Mouse (Mus musculus) liver, embryonic 13.5 days (tissue): ENCODE measurements around the gene Fmnl1. TPM values are rescaled to one million over a fixed set of nuclear protein-coding genes. Genes with fewer than 3 reads are reported as not detected.
"Not testable (repeated sequence)": the region's sequence is repeated elsewhere in the genome, so short reads cannot be mapped to it uniquely, and the experiment has no call there.

Experiments
- ATAC-seq: fragments of 200-750 bp; cut with Nextera tagmentation; 2 replicates; pipeline ENCODE4 v1.8.0; 2017; ENCODE audit warnings: low read depth, mild to moderate bottlenecking, moderate number of reproducible peaks, moderate library complexity
- DNase-seq: peaks from one replicate; pipeline ENCODE4 v3.0.0; 2022
- H3K27ac ChIP-seq: fragments of 300-500 bp; sonication (generic); 2 replicates; pipeline ENCODE4 v1.5.1; 2015; ENCODE audit warnings: moderate library complexity, mild to moderate bottlenecking, inconsistent platforms
- H3K27me3 ChIP-seq: fragments of 300-500 bp; sonication (generic); 2 replicates; pipeline ENCODE4 v1.6.1; 2015; ENCODE audit warnings: mild to moderate bottlenecking, inconsistent platforms
- H3K36me3 ChIP-seq: fragments of 300-500 bp; sonication (generic); 2 replicates; pipeline ENCODE4 v1.6.1; 2015; ENCODE audit warnings: mild to moderate bottlenecking, inconsistent platforms
- H3K4me1 ChIP-seq: fragments of 300-500 bp; sonication (generic); replicated peaks from 2 replicates; pipeline ENCODE4 v1.6.1; 2015; ENCODE audit warnings: inconsistent platforms
- H3K4me2 ChIP-seq: fragments of 300-500 bp; sonication (generic); 2 replicates; pipeline ENCODE4 v1.6.1; 2015; ENCODE audit warnings: inconsistent platforms, mild to moderate bottlenecking, moderate library complexity
- H3K4me3 ChIP-seq: fragments of 300-500 bp; sonication (generic); replicated peaks from 2 replicates; pipeline ENCODE4 v1.5.1; 2015; ENCODE audit warnings: mild to moderate bottlenecking, inconsistent platforms
- H3K9ac ChIP-seq: fragments of 300-500 bp; sonication (generic); 2 replicates; pipeline ENCODE4 v1.6.1; 2015; ENCODE audit warnings: mild to moderate bottlenecking, inconsistent platforms
- H3K9me3 ChIP-seq: fragments of 300-500 bp; sonication (generic); replicated peaks from 2 replicates; pipeline ENCODE4 v1.6.1; 2016; ENCODE audit warnings: inconsistent platforms
- WGBS: fragments of 180-500 bp; shearing (Covaris S2); methylation state at CpG from one replicate; pipeline ENCODE4 v1.1.7; 2015; ENCODE audit not compliant: insufficient replicate concordance; 5-methylcytosine and 5-hydroxymethylcytosine counted together
- polyA plus RNA-seq: library from polyadenylated mRNA; unstranded; fragments of >200 nt; fragmentation: Nextera tagmentation; extraction: Ambion mirVana; gene quantifications from 2 replicates; pipeline ENCODE4 v1.2.1, GENCODE M21; 2015

Gene Fmnl1
- polyA plus RNA-seq, 1 experiment from 2014 or later = 3.0 TPM

DNA sequence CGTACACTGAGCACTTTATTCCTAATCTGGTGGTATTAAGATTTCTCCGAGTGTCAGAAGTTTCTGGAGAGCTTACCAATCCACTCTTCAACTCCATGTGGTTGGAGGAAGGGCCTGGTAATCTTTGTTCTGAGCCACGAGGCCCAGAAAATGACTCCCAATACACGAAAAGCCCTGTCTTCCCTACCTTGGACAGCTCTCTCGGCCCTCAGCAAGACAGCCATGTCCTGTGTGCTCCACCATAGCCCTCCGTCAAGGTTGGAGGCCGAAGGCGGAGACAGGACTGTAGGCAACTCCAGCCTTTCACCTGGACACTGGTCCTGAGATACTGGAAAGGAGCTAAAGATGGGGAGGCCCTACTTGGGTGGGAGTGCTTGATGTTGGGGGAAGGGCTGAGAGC, 39.4 kb downstream of the Fmnl1 start:
- no peak for DNase-seq
- H3K4me2 ChIP-seq = no peak overlapping the region

DNA sequence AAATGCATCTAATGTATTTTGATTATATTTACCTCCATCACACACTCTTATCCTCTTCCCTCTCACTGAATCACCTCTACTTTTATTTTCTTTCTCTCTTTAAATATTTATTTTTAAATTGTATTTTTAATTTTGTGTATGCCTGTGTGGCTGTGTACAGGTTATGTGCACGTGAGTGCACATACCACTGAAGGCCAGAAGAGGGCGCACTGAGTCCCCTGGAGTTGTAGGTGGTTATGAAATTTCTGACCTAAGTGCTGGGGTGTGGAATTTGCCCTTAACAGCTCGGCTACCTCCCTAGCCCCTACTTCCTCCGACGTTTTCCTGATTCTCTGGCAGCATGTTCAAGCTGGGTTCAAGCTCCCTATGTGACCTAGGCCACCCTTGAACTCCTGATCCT, 42.8 kb downstream of the Fmnl1 start:
- Histone ChIP-seq H3K27me3 (peaks cover 4% of the 10 kb centered on the region), H3K4me2 (no peak overlapping the region), H3K9me3 (no peaks in the 10 kb centered on the region), H3K36me3 (no peaks in the 10 kb centered on the region), H3K4me3 (no peak overlapping the region), H3K9ac (no peak overlapping the region), H3K27ac (no peak overlapping the region), H3K4me1 (peaks cover 25% of the 10 kb centered on the region)
- DNase-seq (no peak), ATAC-seq (no peak)
- 64% methylated on average over 5 of the region's 5 CpGs for WGBS

More for the DNA sequence above, 39.4 kb downstream of the Fmnl1 start:
- 57% methylated on average over 8 of the region's 8 CpGs for WGBS
- Histone ChIP-seq H3K9ac (no peak overlapping the region), H3K4me3 (no peak overlapping the region), H3K9me3 (no peaks in the 10 kb centered on the region), H3K36me3 (no peaks in the 10 kb centered on the region), H3K4me1 (peaks cover 7% of the 10 kb centered on the region), H3K27me3 (no peaks in the 10 kb centered on the region), H3K27ac (no peak overlapping the region)
- no peak for ATAC-seq

DNA sequence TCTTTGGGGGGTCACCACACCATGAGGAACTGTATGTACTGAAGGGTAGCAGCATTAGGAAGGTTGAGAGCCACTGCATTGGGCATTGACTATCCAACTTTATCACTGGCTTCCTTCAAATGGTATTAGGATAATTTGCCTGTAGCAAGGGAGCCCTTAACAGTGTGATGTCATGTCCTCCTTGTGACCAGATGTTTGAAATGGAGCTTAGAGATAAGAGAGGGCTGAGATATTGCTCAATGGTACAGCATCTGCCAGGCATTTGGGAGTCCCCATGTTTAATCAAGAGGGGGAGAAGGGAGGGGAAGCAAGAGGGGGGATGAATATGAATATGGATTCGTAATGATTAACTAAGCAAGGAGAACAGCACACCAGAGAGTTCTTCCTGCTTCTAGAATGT, 44.4 kb downstream of the Fmnl1 start:
- no peaks in the 10 kb centered on the region for H3K36me3 ChIP-seq
- H3K9me3 ChIP-seq = no peaks in the 10 kb centered on the region
- peaks cover 8% of the 10 kb centered on the region for H3K27me3 ChIP-seq
- DNase-seq = peak; percentile 7
- H3K9ac ChIP-seq = no peak overlapping the region
- WGBS = 24% methylated on average over 1 of the region's 1 CpGs
- no peak overlapping the region for H3K27ac ChIP-seq
- H3K4me3 ChIP-seq = no peak overlapping the region
- peak; percentile 60 for ATAC-seq
- H3K4me1 ChIP-seq = peaks cover 25% of the 10 kb centered on the region
- no peak overlapping the region for H3K4me2 ChIP-seq

DNA sequence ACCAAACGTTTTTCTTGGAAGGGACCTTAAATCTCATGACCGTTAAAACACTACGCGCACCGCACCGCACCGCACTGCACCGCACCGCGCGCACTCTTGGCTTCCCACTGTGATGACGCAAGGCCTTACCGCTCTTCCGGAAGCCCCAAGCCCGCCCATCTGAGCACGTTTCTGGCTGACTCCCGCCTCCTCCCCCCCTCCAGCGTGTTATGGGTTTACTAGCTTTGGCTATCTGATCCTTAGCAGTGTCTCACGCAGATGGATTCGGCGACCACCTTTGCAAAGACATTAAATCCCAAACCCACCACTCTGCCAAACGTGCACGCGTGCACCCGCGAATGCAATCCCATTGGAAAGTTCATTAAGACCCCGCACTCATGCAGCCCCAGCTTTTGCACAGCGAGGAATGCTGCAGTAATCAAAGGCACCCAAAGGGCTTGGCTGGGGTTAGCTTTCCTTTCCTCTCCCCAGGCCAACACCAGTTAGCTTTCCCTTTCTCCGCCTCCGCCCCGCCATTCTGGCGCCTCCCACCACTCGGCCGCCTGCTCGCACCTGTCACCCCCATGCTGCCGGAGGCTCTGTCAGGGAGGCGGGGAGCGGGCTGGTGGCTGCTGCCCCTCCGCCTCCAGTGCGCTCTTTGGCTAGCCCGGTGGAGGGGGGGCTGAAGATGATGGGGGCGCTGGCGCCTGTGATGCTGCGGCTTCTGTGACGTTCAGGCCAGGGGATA, 47.0 kb downstream of the Fmnl1 start, which contains the start of gene Spata32:
Gene Spata32, minus strand, starts transcription at position 643 of the 727 bp plus-strand sequence.
- peaks cover 8% of the 10 kb centered on the region for H3K27me3 ChIP-seq
- H3K9me3 ChIP-seq = no peaks in the 10 kb centered on the region
- peak within 1 kb of the TSS; percentile 60 for H3K4me3 ChIP-seq
- no peak within 1 kb of the TSS; the same call in 1 of the 2 replicates for H3K27ac ChIP-seq
- H3K36me3 ChIP-seq = no peaks in the 10 kb centered on the region
- WGBS = 1% methylated on average over 45 of the region's 45 CpGs
- peak within 1 kb of the TSS; percentile 83 for H3K4me2 ChIP-seq
- ATAC-seq = peak; percentile 80
- H3K4me1 ChIP-seq = peaks cover 25% of the 10 kb centered on the region
- peak within 1 kb of the TSS; percentile 52 for H3K9ac ChIP-seq
- DNase-seq = peak; percentile 35

DNA sequence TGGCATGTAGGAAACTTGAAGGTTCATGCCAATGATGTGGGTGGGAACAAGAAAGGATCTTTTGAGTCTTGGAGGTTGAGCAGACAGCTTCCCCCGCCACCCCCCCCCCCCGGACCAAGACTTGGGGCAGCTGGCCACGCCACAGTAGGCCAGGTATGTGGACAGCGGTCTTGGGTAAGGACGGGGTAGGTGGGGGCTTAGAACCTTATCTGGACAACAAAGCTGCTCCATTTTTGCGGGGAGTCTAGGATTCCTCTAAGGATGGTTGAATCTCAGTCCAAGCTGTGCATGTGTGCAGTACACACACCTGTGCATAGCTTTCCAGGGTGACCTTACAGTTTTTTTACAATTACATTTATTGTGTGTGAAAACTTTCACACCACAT, 47.6 kb downstream of the Fmnl1 start:
- peak overlapping the region; percentile 60 for H3K4me3 ChIP-seq
- peaks cover 8% of the 10 kb centered on the region for H3K27me3 ChIP-seq
- peaks cover 25% of the 10 kb centered on the region for H3K4me1 ChIP-seq
- H3K9me3 ChIP-seq = no peaks in the 10 kb centered on the region
- no peak for ATAC-seq
- H3K27ac ChIP-seq = no peak overlapping the region
- no peak for DNase-seq
- H3K9ac ChIP-seq = peak overlapping the region; percentile 52
- no peaks in the 10 kb centered on the region for H3K36me3 ChIP-seq
- WGBS = 27% methylated on average over 6 of the region's 6 CpGs
- H3K4me2 ChIP-seq = peak overlapping the region; percentile 83

DNA sequence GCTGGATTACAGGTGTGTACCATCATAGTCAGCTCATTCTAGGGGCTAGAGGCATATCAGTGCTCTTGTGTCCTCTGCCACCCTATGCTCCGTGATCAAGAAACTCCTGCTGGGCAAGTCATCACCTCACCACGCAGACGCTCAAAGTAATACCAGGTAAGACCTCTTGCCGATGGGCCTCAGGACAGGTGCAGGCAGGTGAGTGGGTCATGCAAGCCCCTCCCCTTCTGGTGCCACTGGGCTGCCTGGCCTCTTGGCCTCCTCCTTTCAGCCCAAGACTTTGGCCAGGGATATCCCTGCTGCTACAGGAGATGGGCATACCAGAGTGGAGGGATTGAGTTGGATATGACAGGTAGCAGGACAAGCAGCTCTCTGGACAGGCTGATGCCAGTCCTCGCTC, 48.4 kb downstream of the Fmnl1 start:
- DNase-seq = no peak
- Histone ChIP-seq H3K9me3 (no peaks in the 10 kb centered on the region), H3K36me3 (no peaks in the 10 kb centered on the region), H3K9ac (no peak overlapping the region), H3K4me3 (no peak overlapping the region), H3K4me1 (peaks cover 25% of the 10 kb centered on the region), H3K4me2 (no peak overlapping the region), H3K27me3 (peaks cover 8% of the 10 kb centered on the region), H3K27ac (no peak overlapping the region)
- 75% methylated on average over 5 of the region's 5 CpGs for WGBS
- ATAC-seq = no peak

DNA sequence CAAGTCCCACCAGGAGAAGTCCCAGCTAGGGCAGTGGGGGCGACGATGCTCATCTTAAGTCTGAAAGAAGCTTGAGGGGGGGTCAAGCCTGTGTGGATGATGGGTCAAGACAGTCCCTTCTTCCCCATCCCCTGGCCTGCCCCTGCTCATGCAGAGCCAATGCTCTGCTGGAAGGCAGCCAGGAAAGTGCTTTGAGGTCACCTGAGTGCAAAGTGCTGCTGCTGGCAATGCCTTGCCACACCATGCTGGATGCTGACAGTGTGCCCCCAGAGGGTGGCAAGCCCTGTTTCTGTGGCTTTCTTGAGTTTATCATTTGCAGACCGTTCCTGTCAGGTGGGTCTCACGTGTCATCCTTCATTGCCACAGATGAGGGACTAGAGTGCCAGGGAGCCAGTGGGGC, 49.1 kb downstream of the Fmnl1 start:
- Histone ChIP-seq H3K4me2 (no peak overlapping the region), H3K4me1 (peaks cover 21% of the 10 kb centered on the region), H3K9ac (no peak overlapping the region), H3K27ac (no peak overlapping the region), H3K27me3 (peaks cover 8% of the 10 kb centered on the region), H3K9me3 (no peaks in the 10 kb centered on the region), H3K36me3 (0 out of 2 replicates have a peak, but pooled peaks cover under 1% of the 10 kb centered on the region), H3K4me3 (no peak overlapping the region)
- DNase-seq (no peak), ATAC-seq (no peak)
- 60% methylated on average over 4 of the region's 4 CpGs for WGBS

DNA sequence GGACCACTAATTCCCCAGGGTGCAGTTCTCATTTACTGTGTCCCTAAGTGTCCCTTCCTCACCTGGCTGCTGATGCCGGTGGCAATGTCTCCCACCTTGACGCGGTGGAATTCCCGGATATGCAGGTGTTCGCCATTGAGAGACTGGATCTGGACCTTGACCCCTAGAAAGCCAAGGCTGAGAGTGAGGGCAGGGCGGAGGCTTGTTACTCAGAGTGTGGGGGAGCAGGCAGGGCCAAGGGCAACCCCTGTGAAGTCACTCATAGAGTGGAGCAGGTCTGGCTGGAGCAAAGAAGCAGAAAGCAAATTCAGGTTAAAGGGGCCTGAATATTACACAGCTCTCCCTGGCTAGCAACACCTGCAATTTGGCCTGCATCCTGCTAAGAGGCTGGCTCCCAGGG, 50.5 kb downstream of the Fmnl1 start:
- peaks cover 8% of the 10 kb centered on the region for H3K27me3 ChIP-seq
- 80% methylated on average over 6 of the region's 6 CpGs for WGBS
- H3K36me3 ChIP-seq = peaks cover 3% of the 10 kb centered on the region; the same call in 1 of the 2 replicates
- peaks cover 15% of the 10 kb centered on the region for H3K4me1 ChIP-seq
- DNase-seq (no peak), ATAC-seq (no peak)
- no peak overlapping the region for H3K27ac ChIP-seq
- H3K9me3 ChIP-seq = no peaks in the 10 kb centered on the region
- no peak overlapping the region for H3K4me2 ChIP-seq
- H3K4me3 ChIP-seq = no peak overlapping the region
- no peak overlapping the region for H3K9ac ChIP-seq

DNA sequence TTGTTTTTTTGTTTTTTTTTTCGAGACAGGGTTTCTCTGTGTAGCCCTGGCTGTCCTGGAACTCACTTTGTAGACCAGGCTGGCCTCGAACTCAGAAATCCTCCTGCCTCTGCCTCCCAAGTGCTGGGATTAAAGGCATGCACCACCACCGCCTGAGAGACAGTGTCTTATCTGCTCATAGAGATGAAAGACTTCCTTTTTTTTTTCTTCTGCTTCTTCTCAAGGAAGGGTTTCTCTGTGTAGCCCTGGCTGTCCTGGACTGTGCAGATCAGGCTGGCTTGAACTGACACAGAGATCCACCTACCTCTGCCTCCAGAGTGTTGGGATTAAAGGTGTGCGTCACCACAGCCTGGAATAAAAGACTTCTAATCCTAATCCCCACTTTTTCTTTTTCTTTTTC, 51.8 kb downstream of the Fmnl1 start:
- H3K9me3 ChIP-seq = not testable (repeated sequence)
- WGBS = 45% methylated on average over 4 of the region's 4 CpGs

DNA sequence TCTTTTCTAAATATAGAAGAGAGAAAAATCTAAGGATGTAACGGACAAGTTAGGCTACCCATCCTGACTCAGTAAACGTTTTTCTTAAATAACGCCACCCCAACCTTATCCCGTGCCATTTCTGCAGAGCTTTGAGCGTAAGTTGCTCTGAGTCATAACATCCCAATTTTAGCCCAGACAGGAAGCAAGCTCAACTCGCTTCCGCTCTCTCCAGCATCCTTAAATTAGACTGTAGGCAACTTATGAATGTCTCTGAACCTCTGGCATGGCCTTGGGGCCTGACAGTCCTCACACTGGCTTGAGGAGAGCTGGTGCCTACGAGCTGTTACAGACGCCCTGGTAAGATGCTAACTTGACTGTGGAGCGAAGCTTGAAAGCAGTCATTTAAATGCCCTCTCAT, 52.5 kb downstream of the Fmnl1 start:
- H3K4me3 ChIP-seq = no peak overlapping the region
- no peak overlapping the region for H3K4me2 ChIP-seq
- ATAC-seq (no peak), DNase-seq (no peak)
- H3K36me3 ChIP-seq = peaks cover 9% of the 10 kb centered on the region; the same call in 1 of the 2 replicates
- no peak overlapping the region for H3K9ac ChIP-seq
- H3K27ac ChIP-seq = no peak overlapping the region
- 59% methylated on average over 10 of the region's 10 CpGs for WGBS
- no peaks in the 10 kb centered on the region for H3K9me3 ChIP-seq
- H3K4me1 ChIP-seq = peaks cover 5% of the 10 kb centered on the region
- 0 out of 2 replicates have a peak, but pooled peaks cover 3% of the 10 kb centered on the region for H3K27me3 ChIP-seq

More for the DNA sequence above, 51.8 kb downstream of the Fmnl1 start:
- H3K9ac ChIP-seq, ATAC-seq, H3K4me2 ChIP-seq, H3K27me3 ChIP-seq, DNase-seq, H3K36me3 ChIP-seq, H3K27ac ChIP-seq, H3K4me3 ChIP-seq: not testable (repeated sequence)
- H3K4me1 ChIP-seq = peaks cover 11% of the 10 kb centered on the region

DNA sequence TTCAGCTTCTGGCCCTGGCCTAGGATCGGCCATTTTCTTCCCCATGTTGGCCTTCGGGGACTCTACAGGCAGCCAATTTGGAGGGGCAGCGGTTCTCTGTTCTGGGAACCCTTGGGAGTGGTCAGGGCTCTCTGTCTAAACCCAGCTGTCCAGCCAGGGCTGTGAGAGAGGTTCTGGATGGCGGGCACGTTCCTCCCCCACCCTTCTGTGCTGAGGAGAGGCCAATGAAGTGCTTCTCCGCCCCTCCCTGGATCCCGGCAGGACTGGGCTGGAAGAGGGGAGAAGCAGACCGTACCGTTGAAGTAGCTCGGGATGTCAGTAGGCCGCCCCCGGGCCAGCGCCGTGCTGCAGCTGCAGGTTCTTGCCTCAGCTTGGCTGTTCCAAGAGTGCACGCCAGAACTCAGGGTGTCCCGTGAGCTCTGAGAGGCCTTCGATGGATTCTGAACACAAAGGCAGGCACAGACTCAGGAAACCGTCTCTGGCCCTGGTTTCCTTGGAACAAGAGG, 53.1 kb downstream of the Fmnl1 start:
- Histone ChIP-seq H3K4me1 (peaks cover 3% of the 10 kb centered on the region; the same call in 1 of the 2 replicates), H3K9me3 (no peaks in the 10 kb centered on the region), H3K27me3 (0 out of 2 replicates have a peak, but pooled peaks cover 3% of the 10 kb centered on the region), H3K27ac (no peak overlapping the region), H3K9ac (no peak overlapping the region), H3K4me2 (no peak overlapping the region), H3K4me3 (no peak overlapping the region), H3K36me3 (peaks cover 13% of the 10 kb centered on the region; the same call in 1 of the 2 replicates)
- DNase-seq (no peak), ATAC-seq (no peak)
- WGBS = 69% methylated on average over 18 of the region's 18 CpGs

DNA sequence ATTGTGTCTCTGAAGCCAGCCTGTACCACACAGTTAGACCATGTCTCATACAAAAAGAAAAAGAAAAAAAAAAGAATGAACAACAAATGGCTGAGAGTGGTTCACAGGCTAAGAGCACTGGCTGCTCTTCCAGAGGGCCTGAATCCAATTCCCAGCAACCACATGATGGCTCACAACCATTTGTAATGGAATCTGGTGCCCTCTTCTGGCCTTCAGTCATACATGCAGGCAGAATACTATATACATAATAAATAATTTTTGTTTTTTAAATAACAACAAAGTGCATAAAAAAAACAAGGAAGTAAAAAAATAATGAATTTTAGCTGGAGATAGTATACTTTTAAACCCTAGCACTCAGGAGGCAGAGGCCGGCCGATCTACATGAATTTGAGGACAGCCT, 58.7 kb downstream of the Fmnl1 start:
- Histone ChIP-seq H3K36me3 (peaks cover 26% of the 10 kb centered on the region), H3K9ac (no peak overlapping the region), H3K27me3 (no peaks in the 10 kb centered on the region), H3K4me1 (peaks cover 3% of the 10 kb centered on the region; the same call in 1 of the 2 replicates), H3K4me3 (no peak overlapping the region), H3K9me3 (no peaks in the 10 kb centered on the region), H3K4me2 (no peak overlapping the region), H3K27ac (no peak overlapping the region)
- ATAC-seq (no peak), DNase-seq (no peak)
- WGBS = 74% methylated on average over 2 of the region's 2 CpGs
